7 mouse cellular contexts compared by ENCODE assay signal in genomic region chr3:125938092-125938755, GRCm38 (mm10). TPM values are rescaled to one million over a fixed set of nuclear protein-coding genes. Genes with fewer than 3 reads are reported as not detected.
DNase-seq lines count a peak whose midpoint lies in the region; ATAC-seq and TF ChIP-seq lines count a peak whose summit lies in the region.

Gene Ugt8a, minus strand, starts transcription at chr3:125938619.

- no peaks in the 10 kb centered on the region for H3K9me3 ChIP-seq in lung, embryonic 14.5 days (ENCODE audit: low read depth, low read length)
- no peaks in the 10 kb centered on the region for H3K9me3 ChIP-seq in forebrain, embryonic 16.5 days (ENCODE audit: control insufficient read depth, low read length)

- no peaks in the 10 kb centered on the region for H3K4me1 ChIP-seq in lung, embryonic 14.5 days (ENCODE audit: insufficient read depth)
- H3K4me1 ChIP-seq in forebrain, embryonic 16.5 days (replicated peaks; ENCODE audit: control insufficient read depth, insufficient read depth, low read length), result peaks cover 11% of the 10 kb centered on the region

- H3K27ac ChIP-seq in lung, embryonic 14.5 days (ENCODE audit: low read depth), result no peak within 1 kb of the TSS; the same call in 1 of the 2 replicates
- peak within 1 kb of the TSS; percentile 56; the same call in 1 of the 2 replicates for H3K27ac ChIP-seq in forebrain, embryonic 16.5 days (ENCODE audit: low read length)

- peak; percentile 87 for ATAC-seq in lung, embryonic 14.5 days (ENCODE audit: insufficient read depth)
- peak; percentile 50 for ATAC-seq in common myeloid progenitor, adult 5-6 weeks (replicated peaks; ENCODE audit: low read depth, poor library complexity, severe bottlenecking)
- ATAC-seq in forebrain, embryonic 16.5 days, result peak; percentile 94
- ATAC-seq in megakaryocyte-erythroid progenitor cell, adult 5-6 weeks (replicated peaks; ENCODE audit: low FRiP score, low TSS enrichment, poor library complexity, severe bottlenecking), result peak; percentile 64

- peaks cover 33% of the 10 kb centered on the region for H3K27me3 ChIP-seq in lung, embryonic 14.5 days (ENCODE audit: insufficient read depth, low read length)
- 0 out of 2 replicates have a peak, but pooled peaks cover 2% of the 10 kb centered on the region for H3K27me3 ChIP-seq in forebrain, embryonic 16.5 days (replicated peaks; ENCODE audit: control insufficient read depth, insufficient read depth, low read length)

- peak within 1 kb of the TSS; percentile 51 for H3K4me3 ChIP-seq in lung, embryonic 14.5 days (ENCODE audit: low read depth, low read length)
- H3K4me3 ChIP-seq in forebrain, embryonic 16.5 days (replicated peaks; ENCODE audit: low read length), result peak within 1 kb of the TSS; percentile 78

- peak within 1 kb of the TSS; percentile 79 for H3K4me2 ChIP-seq in lung, embryonic 14.5 days
- peak within 1 kb of the TSS; percentile 93 for H3K4me2 ChIP-seq in forebrain, embryonic 16.5 days (ENCODE audit: low read length)

- TF ChIP-seq CTCF in lung, embryonic 14.5 days (IDR thresholded peaks at IDR 0.05; ENCODE audit: low read depth), result no peak

- peak; percentile 61 for DNase-seq in lung, embryonic 14.5 days
- DNase-seq in lung, adult 18-20 months, result no peak
- peak; percentile 33 to 52 for DNase-seq in kidney, postnatal 4 days
- DNase-seq in thymus, postnatal 14 days, result peak; percentile 28

- peak within 1 kb of the TSS; percentile 20 for H3K9ac ChIP-seq in lung, embryonic 14.5 days
- peak within 1 kb of the TSS; percentile 68 for H3K9ac ChIP-seq in forebrain, embryonic 16.5 days (replicated peaks; ENCODE audit: low read depth, low read length)

- WGBS in lung, embryonic 14.5 days, result under 1% methylated on average over 54 of the region's 85 CpGs
- under 1% methylated on average over 52 of the region's 85 CpGs for WGBS in forebrain, embryonic 16.5 days

- no peaks in the 10 kb centered on the region for H3K36me3 ChIP-seq in lung, embryonic 14.5 days (ENCODE audit: insufficient read depth)
- H3K36me3 ChIP-seq in forebrain, embryonic 16.5 days (ENCODE audit: control insufficient read depth, insufficient read depth), result no peaks in the 10 kb centered on the region

RNA-seq across cellular contexts. Expression of gene Ugt8a, which starts in this region (rescaled TPM):
- polyA plus RNA-seq in lung, embryonic 14.5 days (2014; fragmentation: Nextera tagmentation; extraction: Ambion mirVana), result 3.7 and 4.0 TPM in 2 replicates
- total RNA-seq in common myeloid progenitor, adult 5-6 weeks (2017), result 0.29 and 0.82 TPM in 2 replicates
- polyA plus RNA-seq in forebrain, embryonic 16.5 days (2015; fragmentation: Nextera tagmentation; extraction: Ambion mirVana), result 2.2 and 2.9 TPM in 2 replicates
- 1.0 and 1.7 TPM in 2 replicates for total RNA-seq in megakaryocyte-erythroid progenitor cell, adult 5-6 weeks (2014; fragmentation: Nextera tagmentation)
- 1.8 TPM in 1 of 2 replicates, not detected in the other for total RNA-seq in megakaryocyte-erythroid progenitor cell, adult 5-6 weeks (2017)

Comparison
In these comparisons a context has a peak if more than half of its experiments do, and no peak if none do; other contexts are left out.
1. DNase-seq: peak in lung, embryonic 14.5 days (single experiment), kidney, postnatal 4 days (2 of 2) and thymus, postnatal 14 days (single experiment); none in lung, adult 18-20 months (0 of 2).
2. Peak in ATAC-seq in common myeloid progenitor, adult 5-6 weeks; RNA of the gene not detected or under 1 TPM.
3. Peak in every context shown above with its lines, with median percentiles within 50 percentile points of each other: ATAC-seq.